ENCODE assay signal across 10 mouse cellular contexts in genomic region chr2:156581244-156581643, GRCm38 (mm10). TPM values are rescaled to one million over a fixed set of nuclear protein-coding genes. Genes with fewer than 3 reads are reported as not detected.
DNase-seq lines count a peak whose midpoint lies in the region; ATAC-seq and TF ChIP-seq lines count a peak whose summit lies in the region.
"Had no signal": no experiment of that assay in that cellular context is flagged by ENCODE, and none has a peak within 500 bp of the region (broad histone marks: within the 10 kb centered on the region; RNA-seq: fewer than 3 reads in every experiment).

No protein-coding gene starts in this region.

- H3K9ac ChIP-seq in heart, adult 2 months (ENCODE audit: low read depth, low read length) = no peak overlapping the region
- H3K9ac ChIP-seq in heart, embryonic 11.5 days (ENCODE audit: low read depth, low read length) = no peak overlapping the region

- H3K27me3 ChIP-seq in heart, adult 2 months (ENCODE audit: control insufficient read depth, insufficient read depth, low read length) = no peaks in the 10 kb centered on the region
- H3K27me3 ChIP-seq in thymus, adult 2 months (ENCODE audit: control insufficient read depth, insufficient read depth, low read length) = no peaks in the 10 kb centered on the region
- peaks cover 14% of the 10 kb centered on the region for H3K27me3 ChIP-seq in heart, embryonic 11.5 days (ENCODE audit: control insufficient read depth, insufficient read depth, low read length)

- TF ChIP-seq POLR2A in heart, adult 2 months (IDR thresholded peaks at IDR 0.05; ENCODE audit: insufficient read depth, low read depth, low read length) = no peak
- no peak for TF ChIP-seq POLR2A in thymus, adult 2 months (IDR thresholded peaks at IDR 0.05; ENCODE audit: control insufficient read depth, extremely low read depth, insufficient read depth, low read length, poor library complexity)

- DNase-seq in lung, postnatal 10 days = peak; percentile 8
- no peak for DNase-seq in lung, postnatal 4 days
- peak; percentile 75 to 83 for DNase-seq in frontal cortex, postnatal 14 days (ENCODE audit: low spot score in 2 of 2)
- peak; percentile 84 to 92 for DNase-seq in left cerebral cortex, adult 18-20 months (ENCODE audit: low spot score in 2 of 2)
- peak; percentile 88 for DNase-seq in right cerebral cortex, postnatal 25 days
- no peak for DNase-seq in heart, adult 2 months
- no peak for DNase-seq in thymus, adult 2 months

- no peak for ATAC-seq in heart, embryonic 11.5 days (replicated peaks; ENCODE audit: insufficient number of reproducible peaks, low FRiP score, low TSS enrichment)
- ATAC-seq: intestine, postnatal 0 days had no signal

- WGBS in heart, adult 2 months = 48% methylated on average over 10 of the region's 10 CpGs
- WGBS in thymus, adult 2 months = 51% methylated on average over 10 of the region's 10 CpGs
- 68% methylated on average over 10 of the region's 10 CpGs for WGBS in heart, embryonic 11.5 days (ENCODE audit: insufficient replicate concordance)

- TF ChIP-seq EP300 in heart, adult 2 months (IDR thresholded peaks at IDR 0.05; ENCODE audit: insufficient read depth, low read depth, low read length) = no peak

- no peak overlapping the region for H3K4me2 ChIP-seq in heart, embryonic 11.5 days

- H3K9me3 ChIP-seq in heart, embryonic 11.5 days (replicated peaks; ENCODE audit: control insufficient read depth, low read length) = no peaks in the 10 kb centered on the region

- peaks cover 3% of the 10 kb centered on the region; the same call in 1 of the 2 replicates for H3K4me1 ChIP-seq in heart, adult 2 months (ENCODE audit: control insufficient read depth, insufficient read depth, low read length)
- no peaks in the 10 kb centered on the region for H3K4me1 ChIP-seq in thymus, adult 2 months (replicated peaks; ENCODE audit: control insufficient read depth, insufficient read depth, low read length)
- H3K4me1 ChIP-seq in heart, embryonic 11.5 days (ENCODE audit: control insufficient read depth, insufficient read depth, low read length) = peaks cover 3% of the 10 kb centered on the region; the same call in 1 of the 2 replicates

- H3K27ac ChIP-seq in heart, adult 2 months = no peak overlapping the region
- H3K27ac ChIP-seq in thymus, adult 2 months (ENCODE audit: control insufficient read depth, insufficient read depth, low read length) = no peak overlapping the region
- no peak overlapping the region for H3K27ac ChIP-seq in heart, embryonic 11.5 days (ENCODE audit: low read depth, low read length)
- H3K27ac ChIP-seq: macrophage had no signal

- TF ChIP-seq CTCF in heart, adult 2 months (IDR thresholded peaks at IDR 0.05) = no peak
- no peak for TF ChIP-seq CTCF in thymus, adult 2 months (IDR thresholded peaks at IDR 0.05; ENCODE audit: borderline replicate concordance, control insufficient read depth, extremely low read depth, insufficient read depth, low read length, poor library complexity)

- H3K36me3 ChIP-seq in heart, adult 2 months (ENCODE audit: control insufficient read depth, insufficient read depth, low read length) = no peaks in the 10 kb centered on the region
- no peaks in the 10 kb centered on the region for H3K36me3 ChIP-seq in thymus, adult 2 months (ENCODE audit: control insufficient read depth, insufficient read depth, low read length)
- no peaks in the 10 kb centered on the region for H3K36me3 ChIP-seq in heart, embryonic 11.5 days (ENCODE audit: control insufficient read depth, insufficient read depth, low read length)

- H3K79me2 ChIP-seq in heart, adult 2 months (replicated peaks; ENCODE audit: control insufficient read depth, insufficient read depth, low read length) = no peaks in the 10 kb centered on the region

- H3K4me3 ChIP-seq in heart, adult 2 months = no peak overlapping the region
- no peak overlapping the region for H3K4me3 ChIP-seq in thymus, adult 2 months (ENCODE audit: control insufficient read depth, insufficient read depth, low read length)
- H3K4me3 ChIP-seq in heart, embryonic 11.5 days (ENCODE audit: low read depth, low read length) = no peak overlapping the region

- intact Hi-C loops in heart, adult 2 months (cut with DNase I) = no loop called here

RNA-seq across cellular contexts. Expression of gene Dlgap4, which starts 32.3 kb away (rescaled TPM):
- 100 to 1,000 TPM; 215 to 219 TPM for total RNA-seq in left cerebral cortex, adult 18-20 months (2021)
- 10 to 100 TPM; 31.3 to 32.5 TPM for total RNA-seq in heart, adult 2 months (2021)
- 61.0 and 61.5 TPM in 2 replicates for polyA plus RNA-seq in heart, adult 2 months (2012; rRNA removed)
- polyA plus RNA-seq in thymus, adult 2 months (2012; rRNA removed) = 93.5 and 98.2 TPM in 2 replicates
- polyA plus RNA-seq in heart, embryonic 11.5 days (2014; fragmentation: Nextera tagmentation; extraction: Ambion mirVana) = 70.5 and 76.3 TPM in 2 replicates

RNA-seq across cellular contexts. Expression of gene Aar2, which starts 33.9 kb away (rescaled TPM):
- 10 to 100 TPM; 35.8 to 38.4 TPM for total RNA-seq in left cerebral cortex, adult 18-20 months (2021)
- 10 to 100 TPM; 21.0 to 22.7 TPM for total RNA-seq in heart, adult 2 months (2021)
- polyA plus RNA-seq in heart, adult 2 months (2012; rRNA removed) = 19.4 and 26.0 TPM in 2 replicates
- polyA plus RNA-seq in thymus, adult 2 months (2012; rRNA removed) = 32.6 and 32.7 TPM in 2 replicates
- 26.5 and 27.0 TPM in 2 replicates for polyA plus RNA-seq in heart, embryonic 11.5 days (2014; fragmentation: Nextera tagmentation; extraction: Ambion mirVana)

Comparison
In these comparisons a context has a peak if more than half of its experiments do, and no peak if none do; other contexts are left out.
1. DNase-seq: peak in lung, postnatal 10 days (single experiment), frontal cortex, postnatal 14 days (2 of 2), left cerebral cortex, adult 18-20 months (2 of 2) and right cerebral cortex, postnatal 25 days (single experiment); none in lung, postnatal 4 days (0 of 2), heart, adult 2 months (0 of 2) and thymus, adult 2 months (single experiment).